Mouse (Mus musculus) limb, embryonic 14.5 days (tissue): ENCODE data around the gene Gm47995. TPM values are rescaled to one million over a fixed set of nuclear protein-coding genes. Genes with fewer than 3 reads are reported as not detected.

Experiments
- ATAC-seq: fragments of 200-750 bp; cut with Nextera tagmentation; 2 replicates; pipeline ENCODE4 v1.8.0; 2017; ENCODE audit warnings: low read depth, moderate number of reproducible peaks, moderate TSS enrichment; ENCODE audit not compliant: low FRiP score
- DNase-seq: peaks from one replicate; pipeline ENCODE4 v3.0.0-alpha.2; 2015; ENCODE audit warnings: low spot score
- H3K27ac ChIP-seq: fragments of 300-500 bp; sonication (generic); replicated peaks from 2 replicates; pipeline ENCODE4 v1.5.1; 2014; ENCODE audit warnings: low read depth, mild to moderate bottlenecking, low read length, moderate library complexity, mixed read lengths
- H3K27me3 ChIP-seq: fragments of 300-500 bp; sonication (generic); 2 replicates; pipeline ENCODE4 v1.6.1; 2014; ENCODE audit warnings: low read length, mixed read lengths; ENCODE audit not compliant: control insufficient read depth, insufficient read depth
- H3K36me3 ChIP-seq: fragments of 300-500 bp; sonication (generic); 2 replicates; pipeline ENCODE4 v1.6.1; 2014; ENCODE audit warnings: mild to moderate bottlenecking, low read length, moderate library complexity, mixed read lengths; ENCODE audit not compliant: control insufficient read depth, insufficient read depth
- H3K4me1 ChIP-seq: fragments of 300-500 bp; sonication (generic); 2 replicates; pipeline ENCODE4 v1.6.1; 2014; ENCODE audit warnings: antibody characterized with exemption, low read length, mixed read lengths; ENCODE audit not compliant: control insufficient read depth, insufficient read depth
- H3K4me2 ChIP-seq: fragments of 300-500 bp; sonication (generic); replicated peaks from 2 replicates; pipeline ENCODE4 v1.6.1; 2014; ENCODE audit warnings: low read depth, mild to moderate bottlenecking, low read length, moderate library complexity; ENCODE audit not compliant: severe bottlenecking
- H3K4me3 ChIP-seq: fragments of 300-500 bp; sonication (generic); replicated peaks from 2 replicates; pipeline ENCODE4 v1.5.1; 2014; ENCODE audit warnings: low read length
- H3K9ac ChIP-seq: fragments of 300-500 bp; sonication (generic); 2 replicates; pipeline ENCODE4 v1.6.1; 2014; ENCODE audit warnings: mild to moderate bottlenecking, low read depth, low read length, moderate library complexity; ENCODE audit not compliant: severe bottlenecking
- H3K9me3 ChIP-seq: fragments of 300-500 bp; sonication (generic); 2 replicates; pipeline ENCODE4 v1.6.1; 2016; ENCODE audit warnings: low read length; ENCODE audit not compliant: control insufficient read depth
- POLR2A ChIP-seq: fragments of 200-500 bp; IDR thresholded peaks from 2 replicates; pipeline ENCODE4 v1.8.0; 2012; ENCODE audit warnings: inconsistent platforms, mild to moderate bottlenecking, moderate library complexity, borderline replicate concordance; ENCODE audit not compliant: insufficient read depth, insufficient read length; ENCODE audit errors: extremely low read depth
- WGBS: fragments of 180-500 bp; shearing (Covaris S2); extraction: QIAGEN DNeasy Blood & Tissue Kit; methylation state at CpG from one replicate; pipeline ENCODE4 v1.1.7; 2014; 5-methylcytosine and 5-hydroxymethylcytosine counted together
- polyA plus RNA-seq, 2 experiments: library from polyadenylated mRNA; depleted of rRNA in 1 of 2; stranded (reverse) in 1 of 2; unstranded in 1 of 2; fragments of >200 nt; fragmentation: Nextera tagmentation in 1 of 2; extraction: Ambion mirVana in 1 of 2; gene quantifications; 2 replicates each; pipeline versions ENCODE4 v1.2.1 to v1.2.3; 2012 to 2014

Gm47995 gene
- polyA plus RNA-seq, 2 experiments = 0.06 TPM; not detected in 1

DNA sequence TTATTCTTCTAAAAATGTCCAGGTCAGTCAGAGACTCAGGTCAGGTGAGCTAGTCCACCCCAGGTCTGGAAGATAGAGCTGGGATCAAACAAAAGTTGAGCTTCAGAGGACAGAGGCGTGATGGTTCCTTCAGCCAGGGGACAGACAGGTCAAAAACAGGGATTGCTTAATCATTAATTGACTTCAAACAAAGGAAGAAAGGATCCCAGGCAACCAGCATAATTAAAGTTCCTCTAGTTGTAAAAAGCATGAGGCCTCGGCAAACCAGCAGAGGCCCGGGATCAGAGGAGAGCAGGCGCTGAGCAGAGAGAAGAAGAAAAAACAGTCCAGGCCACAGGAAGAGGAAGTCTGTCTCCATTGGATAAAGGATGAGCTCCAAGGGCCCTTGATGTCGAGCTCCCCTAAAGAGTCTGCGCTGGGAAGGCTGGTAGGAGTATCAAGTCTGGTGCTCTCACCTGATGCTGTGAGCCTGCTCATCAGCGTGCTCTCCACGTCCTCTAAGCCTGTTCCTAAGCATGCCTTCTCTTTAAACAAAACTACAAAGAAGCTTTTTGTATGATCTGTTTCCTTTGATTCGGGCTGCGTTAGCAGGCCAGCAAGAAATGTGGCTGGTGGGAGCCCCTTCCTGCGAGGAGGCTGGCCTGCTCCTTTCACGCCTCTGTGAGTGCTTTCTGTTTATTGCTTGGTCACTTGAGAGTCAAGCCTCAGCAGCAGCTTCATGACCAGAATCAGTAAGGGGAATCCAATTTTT, 30.8 kb upstream of the Gm47995 start:
- peaks cover 8% of the 10 kb centered on the region for H3K4me1 ChIP-seq
- no peak overlapping the region for H3K27ac ChIP-seq
- no peaks in the 10 kb centered on the region for H3K27me3 ChIP-seq
- H3K9me3 ChIP-seq = no peaks in the 10 kb centered on the region
- H3K36me3 ChIP-seq = no peaks in the 10 kb centered on the region
- no peak for TF ChIP-seq POLR2A
- H3K4me2 ChIP-seq = no peak overlapping the region
- no peak overlapping the region for H3K4me3 ChIP-seq
- DNase-seq = no peak
- H3K9ac ChIP-seq = no peak overlapping the region
- ATAC-seq = no peak
- WGBS = 30% methylated on average over 12 of the region's 12 CpGs

DNA sequence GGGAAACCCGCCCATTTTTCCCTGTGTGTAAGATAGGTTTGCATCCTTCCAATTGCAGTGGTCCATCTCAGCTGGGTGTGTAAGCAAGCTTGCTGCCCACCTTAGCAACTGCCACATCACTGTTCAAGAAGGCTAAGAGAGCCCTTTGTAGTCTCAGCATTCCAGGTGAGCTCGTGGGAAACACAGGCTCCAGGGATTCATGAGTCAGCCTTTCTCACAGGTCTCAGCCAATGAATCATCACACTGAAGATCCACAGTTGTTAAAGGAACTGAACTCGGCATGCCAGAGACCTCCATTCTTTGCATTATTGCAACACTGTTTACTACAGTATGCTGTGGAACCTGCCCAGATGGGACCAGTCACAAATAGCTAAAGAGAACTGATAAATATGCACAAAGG, 29.6 kb upstream of the Gm47995 start:
- Histone ChIP-seq H3K9me3 (no peaks in the 10 kb centered on the region), H3K27ac (no peak overlapping the region), H3K4me2 (no peak overlapping the region), H3K4me3 (no peak overlapping the region), H3K27me3 (no peaks in the 10 kb centered on the region), H3K36me3 (no peaks in the 10 kb centered on the region), H3K4me1 (peaks cover 8% of the 10 kb centered on the region), H3K9ac (no peak overlapping the region)
- TF ChIP-seq POLR2A = no peak
- whole genome bisulfite sequencing = 70% methylated on average over 3 of the region's 3 CpGs
- ATAC-seq = no peak
- DNase-seq = no peak

DNA sequence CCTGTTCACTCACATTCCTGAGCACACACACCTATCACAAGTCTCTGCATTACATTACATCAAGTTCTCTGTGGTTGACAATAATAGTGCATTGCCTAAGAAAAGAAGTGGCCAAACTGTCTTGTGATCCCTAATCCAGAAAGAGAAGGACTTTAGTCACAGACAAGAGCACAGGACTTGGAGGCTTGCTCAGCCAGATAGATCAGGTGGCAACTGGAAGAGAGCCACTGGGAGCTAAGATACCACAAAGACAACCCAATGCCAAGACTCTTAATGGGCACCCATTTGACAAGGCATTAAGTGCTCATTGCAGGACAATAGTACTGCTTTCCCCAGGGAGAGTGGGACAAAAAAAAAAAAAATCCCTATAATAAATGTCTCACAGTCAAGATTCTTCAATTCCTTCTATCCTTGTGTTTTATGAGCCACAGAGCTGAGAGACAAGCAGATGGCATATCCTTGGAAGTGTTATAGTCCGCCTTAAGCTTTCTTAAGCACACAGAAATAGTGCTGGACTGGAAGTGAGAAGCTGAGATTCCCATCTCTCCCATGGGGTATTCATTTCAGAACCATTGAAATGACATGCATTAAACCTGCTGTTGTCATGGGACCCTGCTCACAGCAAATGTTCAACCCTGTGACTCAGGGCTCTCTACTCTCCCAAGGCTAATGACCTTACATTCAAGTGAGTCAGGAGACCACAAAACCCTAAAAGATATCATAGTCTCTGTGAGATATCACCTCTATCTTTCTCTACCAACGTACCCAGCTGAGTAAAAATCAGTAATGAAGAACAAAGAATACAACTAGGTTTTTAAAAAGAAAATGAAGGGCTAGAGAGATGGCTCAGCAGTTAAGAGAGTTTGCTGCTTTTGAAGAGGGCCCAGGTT, 26.4 kb upstream of the Gm47995 start:
- Histone ChIP-seq H3K27ac (no peak overlapping the region), H3K27me3 (no peaks in the 10 kb centered on the region), H3K36me3 (no peaks in the 10 kb centered on the region), H3K4me1 (peaks cover 8% of the 10 kb centered on the region), H3K4me3 (no peak overlapping the region), H3K9ac (no peak overlapping the region), H3K9me3 (no peaks in the 10 kb centered on the region), H3K4me2 (no peak overlapping the region)
- TF ChIP-seq POLR2A = no peak
- no peak for DNase-seq
- WGBS = 85% methylated on average over 2 of the region's 2 CpGs
- no peak for ATAC-seq

DNA sequence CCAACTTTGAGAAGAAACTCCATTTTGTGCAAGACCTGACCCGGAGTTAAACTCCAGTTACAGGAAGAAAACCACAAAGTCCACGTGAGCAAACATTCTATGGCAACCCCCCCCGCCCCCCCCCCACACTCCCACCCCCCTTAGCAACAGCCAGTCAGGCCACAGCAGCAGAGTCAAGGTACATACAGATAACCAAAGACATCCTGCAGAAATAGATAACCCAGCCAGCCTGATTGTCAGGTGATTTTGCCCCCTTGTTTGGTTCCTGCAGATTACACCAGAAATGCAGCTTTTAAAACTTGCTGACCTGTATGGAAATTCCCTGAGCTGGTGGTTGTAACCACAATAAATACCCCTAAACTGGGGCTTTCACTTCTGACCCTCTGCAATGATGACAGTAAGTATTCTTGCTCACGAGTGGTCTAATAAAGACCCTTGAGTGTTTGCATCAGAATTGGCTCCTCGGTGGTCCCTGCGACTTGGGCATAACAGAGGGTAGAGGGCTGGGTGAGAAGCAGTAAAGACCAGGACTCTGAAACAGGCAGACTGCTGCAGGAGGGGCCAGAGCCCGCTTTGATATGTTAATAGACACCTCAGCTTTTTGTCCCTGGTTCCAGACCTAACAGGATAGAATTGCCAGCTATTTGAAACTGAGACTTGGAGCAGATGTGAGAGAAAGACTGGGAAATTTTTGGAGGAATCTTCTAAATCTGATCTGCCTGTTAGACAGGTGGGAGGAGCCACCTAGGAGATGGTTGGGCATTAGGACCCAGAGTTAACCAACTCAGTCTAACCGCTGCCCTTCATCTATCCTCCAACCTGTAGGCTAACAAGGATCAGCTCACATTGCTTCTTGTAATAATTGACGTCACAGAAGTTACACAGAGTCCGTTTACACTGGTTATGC, 21.0 kb upstream of the Gm47995 start:
- no peak overlapping the region for H3K27ac ChIP-seq
- no peaks in the 10 kb centered on the region for H3K36me3 ChIP-seq
- DNase-seq (no peak), ATAC-seq (peak; percentile 70; the same call in 1 of the 2 replicates)
- peak overlapping the region; percentile 21 for H3K4me3 ChIP-seq
- no peak for TF ChIP-seq POLR2A
- 11% methylated on average over 9 of the region's 10 CpGs for WGBS
- no peaks in the 10 kb centered on the region for H3K4me1 ChIP-seq
- peak overlapping the region; percentile 45 for H3K4me2 ChIP-seq
- H3K27me3 ChIP-seq = no peaks in the 10 kb centered on the region
- no peaks in the 10 kb centered on the region for H3K9me3 ChIP-seq
- H3K9ac ChIP-seq = no peak overlapping the region

DNA sequence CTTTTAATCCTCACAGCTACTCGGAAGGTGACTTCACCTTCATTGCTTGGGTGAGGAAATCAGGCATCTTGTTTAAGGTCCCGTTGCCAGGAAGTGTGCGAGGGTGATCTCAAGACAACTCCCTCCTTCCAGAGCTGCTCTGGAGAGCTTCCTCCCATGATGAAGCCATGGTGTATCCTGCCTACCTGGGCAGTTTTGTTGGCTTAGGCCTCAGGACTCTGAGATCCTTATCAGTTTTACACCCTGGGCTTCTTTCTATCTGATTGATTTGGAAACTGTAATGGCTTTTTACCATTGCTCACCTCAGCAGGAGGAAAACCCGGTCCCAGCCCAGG, 20.3 kb upstream of the Gm47995 start:
- peak overlapping the region; percentile 21 for H3K4me3 ChIP-seq
- H3K9me3 ChIP-seq = no peaks in the 10 kb centered on the region
- no peak for TF ChIP-seq POLR2A
- ATAC-seq (0 out of 2 replicates have a peak, but pooled peaks have one; percentile 15), DNase-seq (no peak)
- 12% methylated on average over 4 of the region's 4 CpGs for WGBS
- H3K27ac ChIP-seq = no peak overlapping the region
- no peaks in the 10 kb centered on the region for H3K36me3 ChIP-seq
- no peak overlapping the region for H3K9ac ChIP-seq
- H3K27me3 ChIP-seq = no peaks in the 10 kb centered on the region
- peak overlapping the region; percentile 45 for H3K4me2 ChIP-seq
- H3K4me1 ChIP-seq = no peaks in the 10 kb centered on the region
